Mouse (Mus musculus) liver, postnatal 0 days (tissue): ENCODE data around the gene Srgn. TPM values are rescaled to one million over a fixed set of nuclear protein-coding genes. Genes with fewer than 3 reads are reported as not detected.

Experiments
- ATAC-seq: fragments of 200-750 bp; cut with Nextera tagmentation; 2 replicates; pipeline ENCODE4 v1.8.0; 2017; ENCODE audit warnings: mild to moderate bottlenecking, moderate library complexity
- DNase-seq: peaks from one replicate; pipeline ENCODE4 v3.0.0-alpha.2; 2016
- H3K27ac ChIP-seq: fragments of 300-500 bp; sonication (generic); 2 replicates; pipeline ENCODE4 v1.5.1; 2014; ENCODE audit warnings: antibody characterized with exemption, moderate library complexity, mild to moderate bottlenecking, low read depth
- H3K27me3 ChIP-seq: fragments of 300-500 bp; sonication (generic); 2 replicates; pipeline ENCODE4 v1.6.1; 2014; ENCODE audit warnings: low read length, control low read depth, mixed read lengths; ENCODE audit not compliant: insufficient read depth
- H3K36me3 ChIP-seq: fragments of 300-500 bp; sonication (generic); replicated peaks from 2 replicates; pipeline ENCODE4 v1.6.1; 2014; ENCODE audit warnings: mild to moderate bottlenecking, control low read depth, low read length, moderate library complexity, mixed read lengths; ENCODE audit not compliant: insufficient read depth
- H3K4me1 ChIP-seq: fragments of 300-500 bp; sonication (generic); 2 replicates; pipeline ENCODE4 v1.6.1; 2014; ENCODE audit warnings: antibody characterized with exemption, mild to moderate bottlenecking, control low read depth; ENCODE audit not compliant: insufficient read depth
- H3K4me2 ChIP-seq: fragments of 300-500 bp; sonication (generic); 2 replicates; pipeline ENCODE4 v1.6.1; 2014; ENCODE audit warnings: low read depth, mild to moderate bottlenecking, low read length, moderate library complexity, mixed read lengths
- H3K4me3 ChIP-seq: fragments of 300-500 bp; sonication (generic); 2 replicates; pipeline ENCODE4 v1.5.1; 2014; ENCODE audit warnings: low read depth, low read length
- H3K9ac ChIP-seq: fragments of 300-500 bp; sonication (generic); replicated peaks from 2 replicates; pipeline ENCODE4 v1.6.1; 2014; ENCODE audit warnings: mild to moderate bottlenecking, moderate library complexity
- H3K9me3 ChIP-seq: fragments of 300-500 bp; sonication (generic); 2 replicates; pipeline ENCODE4 v1.6.1; 2016; ENCODE audit warnings: mild to moderate bottlenecking, control low read depth, low read length, mixed read lengths
- CTCF ChIP-seq: sonication (generic); IDR thresholded peaks from 2 replicates; pipeline ENCODE4 v1.5.1; 2016; ENCODE audit warnings: antibody characterized with exemption, low read depth
- EP300 ChIP-seq: IDR thresholded peaks from 2 replicates; pipeline ENCODE4 v1.6.1; 2016; ENCODE audit warnings: antibody characterized with exemption, low read depth, mild to moderate bottlenecking
- WGBS: fragments of 180-500 bp; shearing (Covaris S2); extraction: QIAGEN DNeasy Blood & Tissue Kit; methylation state at CpG from one replicate; pipeline ENCODE4 v1.1.7; 2014; ENCODE audit not compliant: insufficient replicate concordance; 5-methylcytosine and 5-hydroxymethylcytosine counted together
- polyA plus RNA-seq: library from polyadenylated mRNA; unstranded; fragments of >200 nt; fragmentation: Nextera tagmentation; extraction: Ambion mirVana; gene quantifications from 2 replicates; pipeline ENCODE4 v1.2.1, GENCODE M21; 2015

Gene Srgn
- polyA plus RNA-seq, 1 experiment from 2014 or later, result 108 TPM

DNA sequence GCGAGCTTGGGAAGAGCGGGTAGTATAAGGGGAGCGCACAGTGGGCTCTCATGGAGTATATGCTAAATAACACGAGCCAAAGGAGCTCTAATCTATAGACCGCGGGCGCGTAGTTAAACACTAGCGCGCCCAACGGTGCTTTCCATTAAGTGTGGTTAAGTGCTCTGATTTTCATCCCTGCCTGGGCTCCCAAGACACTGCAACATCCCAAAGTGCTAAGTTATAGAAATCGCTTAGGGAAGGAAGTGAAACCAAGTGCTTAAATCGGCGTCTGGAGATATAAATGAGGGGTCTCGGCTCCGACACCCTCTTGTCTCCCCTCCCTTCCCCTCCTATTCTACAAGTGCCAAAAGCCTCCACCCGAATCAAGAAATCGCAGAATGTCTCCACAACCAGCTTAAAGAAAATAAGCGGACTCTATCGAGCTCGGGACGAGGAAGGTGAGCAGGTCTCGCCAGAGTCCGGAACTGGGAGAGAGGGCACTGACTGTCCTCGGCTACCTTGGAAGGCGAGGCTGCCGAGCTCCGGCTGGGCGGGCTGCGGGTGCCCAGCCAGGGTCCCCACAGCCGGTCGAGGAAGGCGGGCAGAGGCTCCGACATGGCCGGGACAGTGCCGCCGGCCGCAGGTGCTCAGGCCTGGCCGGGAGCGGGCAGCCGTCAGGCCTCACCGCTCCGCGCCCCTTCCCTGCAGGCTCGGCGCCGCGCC lies 41.2 kb downstream of the Srgn start:
- peak overlapping the region; percentile 93 for H3K4me2 ChIP-seq
- peak overlapping the region; percentile 99 for H3K4me3 ChIP-seq
- TF ChIP-seq EP300, result no peak
- TF ChIP-seq CTCF, result no peak
- peak overlapping the region; percentile 98 for H3K9ac ChIP-seq
- H3K27me3 ChIP-seq, result no peaks in the 10 kb centered on the region
- no peaks in the 10 kb centered on the region for H3K36me3 ChIP-seq
- WGBS, result under 1% methylated on average over 43 of the region's 48 CpGs
- ATAC-seq, result peak; percentile 61
- no peak for DNase-seq
- H3K9me3 ChIP-seq, result no peaks in the 10 kb centered on the region
- H3K27ac ChIP-seq, result peak overlapping the region; percentile 98
- H3K4me1 ChIP-seq, result peaks cover 24% of the 10 kb centered on the region

DNA sequence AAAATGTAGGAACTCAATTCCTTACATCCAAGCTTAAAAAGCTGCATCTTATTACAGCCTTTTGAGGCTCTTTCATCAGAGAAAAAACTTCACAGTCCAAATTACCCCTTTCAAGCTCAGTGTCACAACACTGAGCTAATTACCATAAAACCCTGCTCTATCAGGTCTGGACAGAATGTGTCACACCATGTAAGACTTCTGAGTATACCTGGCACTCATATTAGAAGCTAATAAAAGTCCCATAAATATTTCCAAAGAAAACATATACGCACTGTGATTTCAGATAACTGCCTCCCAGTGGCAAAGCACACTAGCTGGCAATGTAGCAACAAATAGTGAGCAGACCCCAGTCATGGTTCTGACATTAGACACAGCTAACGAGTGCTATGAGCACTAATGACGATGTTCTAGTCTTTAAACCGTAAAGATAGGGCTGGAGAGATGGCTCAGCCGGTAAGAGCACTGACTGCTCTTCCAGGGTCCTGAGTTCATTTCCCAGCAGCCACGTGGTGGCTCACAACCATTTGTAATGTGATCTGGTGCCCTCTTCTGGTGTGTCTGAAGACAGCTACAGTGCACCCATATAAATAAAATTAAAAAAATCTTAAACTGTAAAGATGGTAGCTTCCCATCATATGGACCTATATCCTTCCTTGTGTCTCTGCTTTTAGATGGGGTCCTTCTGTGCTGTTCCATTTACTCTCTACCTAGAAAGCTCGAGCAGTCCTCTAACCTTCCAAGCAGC lies 46.0 kb downstream of the Srgn start:
- H3K27me3 ChIP-seq, result no peaks in the 10 kb centered on the region
- H3K9ac ChIP-seq, result no peak overlapping the region
- peaks cover 6% of the 10 kb centered on the region for H3K36me3 ChIP-seq
- H3K4me3 ChIP-seq, result no peak overlapping the region
- no peaks in the 10 kb centered on the region for H3K9me3 ChIP-seq
- no peak overlapping the region for H3K4me2 ChIP-seq
- no peak for DNase-seq
- H3K4me1 ChIP-seq, result peaks cover 15% of the 10 kb centered on the region
- ATAC-seq, result no peak
- no peak overlapping the region for H3K27ac ChIP-seq
- 72% methylated on average over 7 of the region's 7 CpGs for WGBS
- TF ChIP-seq EP300 (no peak), CTCF (no peak)

GRCm38 (mm10) chr10:62476980-62477379 lies 50.3 kb downstream of the Srgn start:
- no peak overlapping the region for H3K27ac ChIP-seq
- H3K9me3 ChIP-seq, result no peaks in the 10 kb centered on the region
- no peak for TF ChIP-seq CTCF
- no peak for TF ChIP-seq EP300
- no peak overlapping the region for H3K4me3 ChIP-seq
- 62% methylated on average over 2 of the region's 2 CpGs for WGBS
- H3K36me3 ChIP-seq, result peaks cover 9% of the 10 kb centered on the region
- ATAC-seq (no peak), DNase-seq (no peak)
- H3K4me1 ChIP-seq, result no peaks in the 10 kb centered on the region; the same call in 1 of the 2 replicates
- no peaks in the 10 kb centered on the region for H3K27me3 ChIP-seq
- no peak overlapping the region for H3K4me2 ChIP-seq
- no peak overlapping the region for H3K9ac ChIP-seq

DNA sequence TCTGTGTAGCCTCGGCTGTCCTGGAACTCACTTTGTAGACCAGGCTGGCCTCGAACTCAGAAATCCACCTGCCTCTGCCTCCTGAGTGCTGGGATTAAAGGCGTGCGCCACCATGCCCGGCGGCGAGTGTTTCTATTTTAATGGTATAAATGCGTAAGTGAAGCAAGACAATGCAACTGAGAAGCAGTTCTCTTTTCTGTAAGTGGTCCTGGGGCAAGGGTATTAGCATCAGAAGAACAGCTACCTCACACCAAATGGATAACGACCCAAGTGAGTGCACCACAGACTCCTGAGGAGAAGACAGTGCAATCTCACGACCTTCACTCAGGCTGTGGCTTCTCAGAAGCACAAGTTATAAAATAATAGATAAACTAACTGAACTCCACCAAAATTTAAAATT lies 52.3 kb downstream of the Srgn start:
- Histone ChIP-seq H3K4me2 (no peak overlapping the region), H3K9ac (no peak overlapping the region), H3K4me3 (no peak overlapping the region), H3K27me3 (no peaks in the 10 kb centered on the region), H3K4me1 (no peaks in the 10 kb centered on the region; the same call in 1 of the 2 replicates), H3K27ac (no peak overlapping the region), H3K9me3 (no peaks in the 10 kb centered on the region), H3K36me3 (peaks cover 9% of the 10 kb centered on the region)
- ATAC-seq (no peak), DNase-seq (no peak)
- TF ChIP-seq CTCF (no peak), EP300 (no peak)
- WGBS, result 92% methylated on average over 10 of the region's 10 CpGs

DNA sequence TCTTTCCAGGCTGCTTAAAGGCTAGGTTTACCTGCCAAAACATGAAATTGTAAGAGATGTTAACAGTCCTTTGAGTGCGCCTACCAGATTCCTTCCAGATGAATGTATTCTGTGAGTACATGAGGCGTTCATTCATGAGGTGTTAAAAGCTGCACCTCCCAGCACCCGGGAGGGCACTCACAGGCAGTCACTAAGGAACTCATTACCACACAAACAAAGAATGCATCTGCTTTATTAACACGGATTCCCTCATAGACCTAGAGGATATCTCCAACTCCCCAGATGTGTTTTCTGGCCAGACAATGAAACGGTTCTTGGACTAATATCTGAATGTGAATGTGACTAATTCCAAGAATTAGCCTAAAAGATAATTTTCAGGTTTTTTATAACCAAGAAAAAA lies 56.1 kb downstream of the Srgn start:
- ATAC-seq (no peak), DNase-seq (no peak)
- TF ChIP-seq CTCF, result no peak
- TF ChIP-seq EP300, result no peak
- H3K36me3 ChIP-seq, result peaks cover 25% of the 10 kb centered on the region
- H3K27me3 ChIP-seq, result no peaks in the 10 kb centered on the region
- 66% methylated on average over 5 of the region's 5 CpGs for WGBS
- no peaks in the 10 kb centered on the region for H3K4me1 ChIP-seq
- H3K9me3 ChIP-seq, result no peaks in the 10 kb centered on the region
- no peak overlapping the region for H3K4me3 ChIP-seq
- no peak overlapping the region for H3K4me2 ChIP-seq
- H3K27ac ChIP-seq, result no peak overlapping the region
- H3K9ac ChIP-seq, result no peak overlapping the region

DNA sequence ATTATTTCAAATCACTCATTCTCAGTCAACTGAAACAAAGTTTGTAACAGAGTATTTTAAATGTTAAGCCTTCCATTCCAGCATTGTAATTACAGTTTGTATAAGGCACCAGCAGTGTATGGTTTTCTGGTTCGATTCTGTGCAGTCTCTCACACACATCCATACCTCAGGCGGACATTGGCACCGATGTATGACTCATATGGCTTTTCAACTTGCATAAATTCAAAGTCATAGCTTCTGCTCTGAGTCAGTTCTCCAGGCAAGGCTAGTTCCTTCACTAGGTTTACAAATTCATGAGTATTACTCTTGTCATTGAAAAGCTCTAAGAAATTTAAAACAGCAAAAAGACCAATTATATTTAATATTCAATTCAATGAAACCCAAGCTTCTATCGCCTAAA lies 57.5 kb downstream of the Srgn start:
- H3K4me1 ChIP-seq, result no peaks in the 10 kb centered on the region
- H3K27me3 ChIP-seq, result no peaks in the 10 kb centered on the region
- no peak for ATAC-seq
- no peak for TF ChIP-seq CTCF
- TF ChIP-seq EP300, result no peak
- H3K27ac ChIP-seq, result no peak overlapping the region
- no peak overlapping the region for H3K9ac ChIP-seq
- H3K4me3 ChIP-seq, result no peak overlapping the region
- 85% methylated on average over 4 of the region's 4 CpGs for WGBS
- no peak for DNase-seq
- H3K4me2 ChIP-seq, result no peak overlapping the region
- H3K36me3 ChIP-seq, result peaks cover 25% of the 10 kb centered on the region
- no peaks in the 10 kb centered on the region for H3K9me3 ChIP-seq
